Mouse (Mus musculus) hindbrain, embryonic 15.5 days (tissue): Measurements from ENCODE around the gene Sgo2a. TPM values are rescaled to one million over a fixed set of nuclear protein-coding genes. Genes with fewer than 3 reads are reported as not detected.

Source experiments
- ATAC-seq: fragments of 200-750 bp; cut with Nextera tagmentation; 2 replicates; pipeline ENCODE4 v1.8.0; 2017; ENCODE audit warnings: low read depth, moderate number of reproducible peaks, moderate TSS enrichment; ENCODE audit not compliant: low FRiP score
- H3K27ac ChIP-seq: fragments of 300-500 bp; sonication (generic); replicated peaks from 2 replicates; pipeline ENCODE4 v1.5.1; 2015; ENCODE audit warnings: mild to moderate bottlenecking, inconsistent platforms
- H3K27me3 ChIP-seq: fragments of 300-500 bp; sonication (generic); 2 replicates; pipeline ENCODE4 v1.6.1; 2015; ENCODE audit warnings: control low read depth, inconsistent platforms
- H3K36me3 ChIP-seq: fragments of 300-500 bp; sonication (generic); 2 replicates; pipeline ENCODE4 v1.6.1; 2015; ENCODE audit warnings: control low read depth, inconsistent platforms
- H3K4me1 ChIP-seq: fragments of 300-500 bp; sonication (generic); replicated peaks from 2 replicates; pipeline ENCODE4 v1.6.1; 2015; ENCODE audit warnings: control low read depth, inconsistent platforms
- H3K4me2 ChIP-seq: fragments of 300-500 bp; sonication (generic); 2 replicates; pipeline ENCODE4 v1.6.1; 2015; ENCODE audit warnings: moderate library complexity, mild to moderate bottlenecking, inconsistent platforms
- H3K4me3 ChIP-seq: fragments of 300-500 bp; sonication (generic); 2 replicates; pipeline ENCODE4 v1.5.1; 2015; ENCODE audit warnings: mild to moderate bottlenecking, inconsistent platforms
- H3K9ac ChIP-seq: fragments of 300-500 bp; sonication (generic); 2 replicates; pipeline ENCODE4 v1.6.1; 2015; ENCODE audit warnings: inconsistent platforms
- H3K9me3 ChIP-seq: fragments of 300-500 bp; sonication (generic); 2 replicates; pipeline ENCODE4 v1.6.1; 2016; ENCODE audit warnings: control low read depth, inconsistent platforms
- WGBS: fragments of 180-500 bp; shearing (Covaris S2); methylation state at CpG from one replicate; pipeline ENCODE4 v1.1.7; 2015; 5-methylcytosine and 5-hydroxymethylcytosine counted together
- polyA plus RNA-seq: library from polyadenylated mRNA; unstranded; fragments of >200 nt; fragmentation: Nextera tagmentation; extraction: Ambion mirVana; gene quantifications from 2 replicates; pipeline ENCODE4 v1.2.1, GENCODE M21; 2015

Gene Sgo2a
- polyA plus RNA-seq, 1 experiment from 2014 or later = 3.8 TPM

DNA sequence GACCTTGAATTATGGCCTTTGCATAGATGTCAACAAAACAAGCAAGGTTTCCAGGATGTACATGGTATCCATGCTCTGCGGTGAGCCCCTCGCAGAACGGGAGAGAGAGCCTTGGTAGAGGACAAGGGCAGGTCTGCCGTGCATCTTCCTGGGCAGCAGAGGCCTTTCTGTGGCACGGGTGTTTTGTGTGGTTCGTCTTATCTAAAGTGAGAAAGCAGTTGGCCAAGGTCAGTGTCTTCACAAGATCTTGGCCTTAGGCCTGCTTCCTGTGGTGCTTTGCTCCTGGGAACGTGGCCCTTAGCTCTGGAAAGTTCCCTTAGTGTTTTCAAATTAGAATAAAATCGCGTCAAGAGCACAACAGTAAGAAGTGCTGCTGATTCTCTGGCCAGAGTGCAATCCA lies 75.2 kb downstream of the Sgo2a start:
- H3K4me2 ChIP-seq = no peak overlapping the region
- H3K36me3 ChIP-seq = no peaks in the 10 kb centered on the region
- no peak overlapping the region for H3K27ac ChIP-seq
- no peak overlapping the region for H3K9ac ChIP-seq
- no peaks in the 10 kb centered on the region for H3K9me3 ChIP-seq
- no peak overlapping the region for H3K4me3 ChIP-seq
- no peak for ATAC-seq
- H3K27me3 ChIP-seq = no peaks in the 10 kb centered on the region
- H3K4me1 ChIP-seq = no peaks in the 10 kb centered on the region
- WGBS = 86% methylated on average over 9 of the region's 9 CpGs

DNA sequence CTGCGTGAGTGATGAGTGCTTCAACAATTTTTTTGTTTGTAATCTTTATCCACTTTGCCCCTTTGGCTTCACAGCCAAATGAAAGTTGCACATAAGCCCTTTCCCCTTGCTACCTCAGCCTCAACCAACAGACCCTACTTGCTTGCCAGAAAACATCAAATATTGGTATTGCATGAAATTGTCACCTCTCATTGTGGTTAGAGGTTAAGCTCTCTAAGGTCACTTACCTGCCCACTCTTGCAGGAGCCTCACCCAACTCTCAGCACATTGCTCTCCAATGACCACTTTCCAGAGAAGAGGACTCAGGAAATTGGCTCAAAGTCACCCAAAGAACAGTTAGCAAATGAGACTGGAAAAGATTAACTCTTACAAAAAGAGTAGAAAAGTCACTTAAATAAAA lies 75.7 kb downstream of the Sgo2a start:
- no peak for ATAC-seq
- no peak overlapping the region for H3K9ac ChIP-seq
- H3K36me3 ChIP-seq = no peaks in the 10 kb centered on the region
- H3K4me2 ChIP-seq = no peak overlapping the region
- H3K4me3 ChIP-seq = no peak overlapping the region
- no peaks in the 10 kb centered on the region for H3K27me3 ChIP-seq
- no peaks in the 10 kb centered on the region for H3K4me1 ChIP-seq
- no peaks in the 10 kb centered on the region for H3K9me3 ChIP-seq
- no peak overlapping the region for H3K27ac ChIP-seq
- WGBS = 91% methylated on average over 1 of the region's 1 CpGs

DNA sequence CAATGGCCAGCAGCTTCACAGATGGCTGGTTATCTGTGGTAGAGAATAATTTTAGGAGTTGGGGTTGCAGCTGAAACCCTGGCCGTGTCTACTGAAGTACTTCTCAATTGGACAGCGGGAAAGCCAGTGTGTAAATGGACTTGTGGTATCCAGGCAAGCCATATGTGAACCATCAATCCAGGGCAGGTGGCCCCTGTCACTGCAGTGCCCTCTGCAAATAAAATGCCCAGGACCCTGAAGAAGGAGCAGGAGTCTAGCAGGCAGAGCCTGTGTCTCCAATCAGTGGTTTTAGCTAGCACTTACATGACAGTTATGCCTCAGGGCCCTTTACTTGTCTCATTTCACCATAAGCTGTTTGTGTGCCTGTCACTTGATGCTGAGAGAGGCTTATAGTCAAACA lies 76.6 kb downstream of the Sgo2a start:
- Histone ChIP-seq H3K4me1 (no peaks in the 10 kb centered on the region), H3K27me3 (no peaks in the 10 kb centered on the region), H3K4me2 (no peak overlapping the region), H3K27ac (no peak overlapping the region), H3K4me3 (no peak overlapping the region), H3K9ac (no peak overlapping the region), H3K36me3 (no peaks in the 10 kb centered on the region), H3K9me3 (no peaks in the 10 kb centered on the region)
- ATAC-seq = no peak
- WGBS = 67% methylated on average over 2 of the region's 2 CpGs

DNA sequence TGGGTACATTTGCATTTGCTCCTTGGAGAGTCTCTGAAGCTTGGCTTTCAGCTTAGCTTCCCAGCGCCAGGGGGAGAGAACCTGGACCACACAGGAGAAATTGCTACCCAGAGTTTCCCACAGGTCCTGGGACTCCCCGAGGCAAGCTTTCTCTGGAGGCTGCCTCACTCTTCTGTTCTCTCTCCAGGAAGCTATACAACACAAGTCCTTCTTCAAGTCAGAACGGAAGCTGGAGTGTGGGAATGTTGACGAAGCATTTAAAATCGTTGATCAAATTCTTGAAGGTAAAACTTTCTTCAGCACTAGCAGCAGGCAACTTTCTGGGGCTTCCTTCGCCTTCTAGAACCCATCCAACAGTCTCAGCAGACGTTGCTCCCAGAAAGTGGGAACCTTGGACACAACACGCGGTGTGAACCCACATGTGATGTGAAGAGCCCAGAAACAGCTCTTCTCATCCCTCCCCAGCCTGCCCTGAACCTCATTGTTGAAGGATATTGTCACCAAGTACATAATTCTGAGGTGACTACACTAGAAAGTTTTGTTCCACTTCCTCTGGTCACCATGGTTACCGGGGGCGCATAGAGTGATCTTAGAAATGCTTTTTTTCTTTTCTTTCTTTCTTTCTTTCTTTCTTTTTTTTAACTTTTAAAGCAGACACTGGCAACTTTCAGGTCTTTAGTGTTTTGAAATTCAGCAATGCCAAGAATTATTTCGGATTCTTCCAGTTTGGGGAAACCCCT lies 77.4 kb downstream of the Sgo2a start:
- Histone ChIP-seq H3K4me3 (no peak overlapping the region), H3K27me3 (no peaks in the 10 kb centered on the region), H3K36me3 (no peaks in the 10 kb centered on the region), H3K9ac (no peak overlapping the region), H3K27ac (no peak overlapping the region), H3K4me1 (no peaks in the 10 kb centered on the region), H3K9me3 (no peaks in the 10 kb centered on the region), H3K4me2 (no peak overlapping the region)
- no peak for ATAC-seq
- WGBS = 78% methylated on average over 12 of the region's 12 CpGs

DNA sequence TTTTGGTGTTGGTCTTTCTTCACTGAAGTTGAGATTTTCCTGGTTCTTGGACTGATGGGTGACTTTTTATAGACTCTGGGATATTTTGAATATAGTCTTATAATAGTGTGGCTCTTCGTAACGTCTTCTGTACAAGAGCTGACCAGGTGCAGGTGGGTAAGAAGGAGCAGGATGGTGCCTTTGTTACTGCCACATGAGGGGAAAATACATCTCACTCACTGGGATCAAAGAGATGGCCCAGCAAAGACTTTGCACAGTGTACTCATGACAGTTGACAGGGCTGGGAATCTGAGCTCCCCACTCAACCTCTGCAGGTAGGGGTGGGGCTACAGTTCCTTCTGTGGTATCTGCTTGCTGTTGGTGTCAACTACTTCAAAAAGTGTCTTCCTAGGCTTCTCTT lies 78.5 kb downstream of the Sgo2a start:
- no peak overlapping the region for H3K9ac ChIP-seq
- no peaks in the 10 kb centered on the region for H3K9me3 ChIP-seq
- H3K4me2 ChIP-seq = no peak overlapping the region

More for the DNA sequence above, 78.5 kb downstream of the Sgo2a start:
- no peaks in the 10 kb centered on the region for H3K27me3 ChIP-seq
- ATAC-seq = no peak
- H3K4me1 ChIP-seq = no peaks in the 10 kb centered on the region
- H3K27ac ChIP-seq = no peak overlapping the region
- no peak overlapping the region for H3K4me3 ChIP-seq
- 96% methylated on average over 2 of the region's 2 CpGs for WGBS
- no peaks in the 10 kb centered on the region for H3K36me3 ChIP-seq

Other genes starting within 250 kb of the Sgo2a start
- gene Spats2l, start 221.8 kb upstream of the Sgo2a start, polyA plus RNA-seq = 79.5 and 79.6 TPM in 2 replicates
- gene Kctd18, start 23.0 kb downstream of the Sgo2a start, polyA plus RNA-seq = 24.3 and 25.5 TPM in 2 replicates
- 0.26 and 0.34 TPM in 2 replicates for gene Aox1, start 34.0 kb downstream of the Sgo2a start, polyA plus RNA-seq
- gene Aox3, start 117.2 kb downstream of the Sgo2a start, polyA plus RNA-seq = 0.13 and 0.30 TPM in 2 replicates
- gene Aox4, start 214.4 kb downstream of the Sgo2a start, polyA plus RNA-seq = 0.31 and 0.41 TPM in 2 replicates